Mouse (Mus musculus): ENCODE results near the gene Tpm1.

The Tpm1 gene

GRCm38 (mm10) chr9:67045966-67046602 lies 3.1 kb downstream of the Tpm1 start:
- DNase-seq: no peak

- DNase-seq: no peak
These were observed 3.9 kb downstream of the Tpm1 start for GRCm38 (mm10) chr9:67045306-67045675.

GRCm38 (mm10) chr9:67044551-67045305 lies 4.5 kb downstream of the Tpm1 start:
- peak; percentile 45 to 48 for DNase-seq

- DNase-seq: peak; percentile 99
These were observed 5.7 kb downstream of the Tpm1 start for GRCm38 (mm10) chr9:67043231-67044199.

- no peak for DNase-seq
These were observed 6.4 kb downstream of the Tpm1 start for GRCm38 (mm10) chr9:67042813-67043207.

- DNase-seq: no peak
These were observed 7.1 kb downstream of the Tpm1 start for GRCm38 (mm10) chr9:67041840-67042812.

- no peak for DNase-seq
These were observed 8.0 kb downstream of the Tpm1 start for GRCm38 (mm10) chr9:67040963-67041839.

- no peak for DNase-seq
These were observed 9.3 kb downstream of the Tpm1 start for GRCm38 (mm10) chr9:67039867-67040266.

GRCm38 (mm10) chr9:67038686-67039085 lies 10.5 kb downstream of the Tpm1 start:
- no peak for DNase-seq

- DNase-seq: no peak
These were observed 11.5 kb downstream of the Tpm1 start for GRCm38 (mm10) chr9:67037666-67038065.

GRCm38 (mm10) chr9:67036527-67037118 lies 12.6 kb downstream of the Tpm1 start:
- no peak for DNase-seq

GRCm38 (mm10) chr9:67035957-67036451 lies 13.2 kb downstream of the Tpm1 start:
- DNase-seq: no peak

- no peak for DNase-seq
These were observed 14.5 kb downstream of the Tpm1 start for GRCm38 (mm10) chr9:67034677-67035076.

GRCm38 (mm10) chr9:67033016-67033415 lies 16.2 kb downstream of the Tpm1 start:
- DNase-seq: no peak

- no peak for DNase-seq
These were observed 16.6 kb downstream of the Tpm1 start for GRCm38 (mm10) chr9:67032611-67033010.

- no peak for DNase-seq
These were observed 19.7 kb downstream of the Tpm1 start for GRCm38 (mm10) chr9:67029518-67029917.

- DNase-seq: no peak
These were observed 20.3 kb downstream of the Tpm1 start for GRCm38 (mm10) chr9:67028929-67029328.

GRCm38 (mm10) chr9:67028133-67028724 lies 21.0 kb downstream of the Tpm1 start:
- no peak for DNase-seq

- no peak for DNase-seq
These were observed 22.3 kb downstream of the Tpm1 start for GRCm38 (mm10) chr9:67026890-67027289.

GRCm38 (mm10) chr9:67026061-67026460 lies 23.1 kb downstream of the Tpm1 start:
- DNase-seq: no peak
